Mouse (Mus musculus) C2C12 (cell line): ENCODE data around the gene Med15. TPM values are rescaled to one million over a fixed set of nuclear protein-coding genes. Genes with fewer than 3 reads are reported as not detected.

ENCODE experiments used
- H3K27me3 ChIP-seq: one replicate; pipeline ENCODE4 v1.6.1; 2011; ENCODE audit not compliant: control insufficient read depth, insufficient read depth, insufficient read length
- H3K36me3 ChIP-seq: one replicate; pipeline ENCODE4 v1.6.1; 2011; ENCODE audit not compliant: control insufficient read depth, insufficient read depth
- H3K4me3 ChIP-seq: one replicate; pipeline ENCODE4 v1.5.1; 2011; ENCODE audit warnings: mild to moderate bottlenecking, control low read depth; ENCODE audit not compliant: poor library complexity, insufficient read depth, severe bottlenecking
- H3K79me2 ChIP-seq: one replicate; pipeline ENCODE4 v1.6.1; 2011; ENCODE audit not compliant: control insufficient read depth, insufficient read depth
- H3K79me3 ChIP-seq: one replicate; pipeline ENCODE4 v1.6.1; 2011; ENCODE audit warnings: low read depth, control low read depth
- H3ac ChIP-seq: one replicate; pipeline ENCODE3; 2011; ENCODE audit warnings: low read depth; ENCODE audit not compliant: control insufficient read depth, insufficient read length
- CEBPB ChIP-seq: IDR thresholded peaks from one replicate; pipeline ENCODE4 v1.6.1; 2011; ENCODE audit warnings: low read depth, mild to moderate bottlenecking, control low read depth, moderate library complexity
- CTCF ChIP-seq: IDR thresholded peaks from one replicate; pipeline ENCODE4 v1.5.1; 2011; ENCODE audit not compliant: control insufficient read depth, insufficient read depth, insufficient read length
- FOSL1 ChIP-seq: IDR thresholded peaks from one replicate; pipeline ENCODE4 v1.8.0; 2011; ENCODE audit warnings: mild to moderate bottlenecking, low read length; ENCODE audit not compliant: poor library complexity, insufficient read depth, severe bottlenecking
- MAX ChIP-seq: IDR thresholded peaks from one replicate; pipeline ENCODE4 v1.6.1; 2011; ENCODE audit warnings: mild to moderate bottlenecking, control low read depth
- MYOD1 ChIP-seq: IDR thresholded peaks from one replicate; pipeline ENCODE4 v1.6.1; 2011; ENCODE audit warnings: low read depth; ENCODE audit not compliant: control insufficient read depth, insufficient read length
- MYOG ChIP-seq: IDR thresholded peaks from one replicate; pipeline ENCODE4 v1.6.1; 2011; ENCODE audit not compliant: control insufficient read depth, insufficient read length; ENCODE audit errors: extremely low read depth
- USF1 ChIP-seq: IDR thresholded peaks from one replicate; pipeline ENCODE4 v1.6.1; 2011; ENCODE audit warnings: low read depth, mild to moderate bottlenecking, control low read depth, moderate library complexity
- polyA plus RNA-seq: library from polyadenylated mRNA; unstranded; fragments of >200 nt; fragmentation: generic; extraction: Trizol; gene quantifications from one replicate; pipeline ENCODE4 v1.2.1, GENCODE M21; 2012; ENCODE audit warnings: missing spikeins

The Med15 gene
- polyA plus RNA-seq, 1 experiment, result 45.9 TPM

DNA sequence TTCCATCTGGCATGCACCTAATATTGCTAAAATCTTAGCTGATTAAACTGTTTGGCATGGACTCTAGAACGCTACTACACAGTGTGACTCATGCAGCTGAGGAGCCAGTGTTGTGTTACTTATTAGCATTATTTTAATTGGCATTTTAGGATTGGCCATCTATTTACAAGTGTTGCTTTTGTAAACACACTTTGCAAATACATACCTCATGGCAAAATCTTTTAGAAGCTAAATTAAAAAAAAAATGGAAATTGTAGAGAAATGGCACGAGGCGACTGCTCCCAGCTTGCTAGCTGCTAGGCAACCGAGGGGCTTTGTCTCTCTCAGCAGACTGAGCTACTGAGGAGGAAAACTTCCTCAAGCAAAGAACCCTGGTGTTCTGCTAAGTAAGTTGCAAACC lies 127.8 kb downstream of the Med15 start:
- TF ChIP-seq FOSL1, result no peak
- TF ChIP-seq USF1, result no peak
- no peak for TF ChIP-seq CEBPB
- TF ChIP-seq MYOG, result no peak
- TF ChIP-seq CTCF, result no peak
- TF ChIP-seq MAX, result no peak
- no peak for TF ChIP-seq MYOD1
- Histone ChIP-seq H3K27me3 (no peaks in the 10 kb centered on the region), H3K79me2 (no peaks in the 10 kb centered on the region), H3K79me3 (no peaks in the 10 kb centered on the region), H3ac (no peak overlapping the region), H3K4me3 (no peak overlapping the region), H3K36me3 (no peaks in the 10 kb centered on the region)

Other genes starting within 250 kb of the Med15 start
- gene Aifm3, start 243.3 kb downstream of the Med15 start, polyA plus RNA-seq, result not detected
- gene Lztr1, start 224.2 kb downstream of the Med15 start, polyA plus RNA-seq, result 69.0 TPM
- gene Thap7, start 201.8 kb downstream of the Med15 start, polyA plus RNA-seq, result 55.7 TPM
- 0.06 TPM for gene Lrrc74b, start 171.6 kb downstream of the Med15 start, polyA plus RNA-seq
- gene P2rx6, start 171.0 kb downstream of the Med15 start, polyA plus RNA-seq, result 1.9 TPM
- 1.4 TPM for gene Slc7a4, start 149.7 kb downstream of the Med15 start, polyA plus RNA-seq
- 26.5 TPM for gene Smpd4, start 113.5 kb downstream of the Med15 start, polyA plus RNA-seq
- 9.6 TPM for gene Ccdc74a, start 86.4 kb downstream of the Med15 start, polyA plus RNA-seq
- 83.6 TPM for gene Klhl22, start 26.7 kb upstream of the Med15 start, polyA plus RNA-seq
- gene Scarf2, start 64.4 kb upstream of the Med15 start, polyA plus RNA-seq, result 38.5 TPM
- not detected for gene B830017H08Rik, start 100.2 kb upstream of the Med15 start, polyA plus RNA-seq
- 0.66 TPM for gene Car15, start 105.5 kb upstream of the Med15 start, polyA plus RNA-seq
- gene Gm20518, start 158.8 kb upstream of the Med15 start, polyA plus RNA-seq, result 0.06 TPM
- gene Tssk1, start 161.3 kb upstream of the Med15 start, polyA plus RNA-seq, result 0.05 TPM
- 41.9 TPM for gene Dgcr2, start 165.7 kb upstream of the Med15 start, polyA plus RNA-seq
- 0.05 TPM for gene Tssk2, start 165.7 kb upstream of the Med15 start, polyA plus RNA-seq
- 21.2 TPM for gene Ess2, start 178.5 kb upstream of the Med15 start, polyA plus RNA-seq
- not detected for gene Gsc2, start 182.2 kb upstream of the Med15 start, polyA plus RNA-seq
- gene Slc25a1, start 195.3 kb upstream of the Med15 start, polyA plus RNA-seq, result 57.3 TPM
- not detected for gene Vpreb2, start 247.5 kb upstream of the Med15 start, polyA plus RNA-seq